Mouse (Mus musculus) G1E (cell line): ENCODE results near the gene Ppme1.

ENCODE experiments used
- CTCF ChIP-seq: IDR thresholded peaks from 2 replicates; pipeline ENCODE4 v1.5.1; 2012; ENCODE audit warnings: low read depth, low read length, inconsistent platforms, mixed read lengths
- GATA1 ChIP-seq: IDR thresholded peaks from 2 replicates; pipeline ENCODE4 v1.6.1; 2012; ENCODE audit warnings: borderline replicate concordance, low read length, inconsistent platforms, mixed read lengths
- GATA2 ChIP-seq: IDR thresholded peaks from 2 replicates; pipeline ENCODE4 v1.6.1; 2012; ENCODE audit warnings: low read depth, low read length, inconsistent platforms, borderline replicate concordance
- POLR2AphosphoS5 ChIP-seq: IDR thresholded peaks from 2 replicates; pipeline ENCODE4 v1.6.1; 2012; ENCODE audit warnings: low read depth, low read length, inconsistent platforms; ENCODE audit not compliant: insufficient replicate concordance
- TAL1 ChIP-seq: conservative IDR thresholded peaks from 2 replicates; pipeline ENCODE4 v1.6.1; 2012; ENCODE audit warnings: low read depth, low read length, inconsistent platforms, mixed read lengths

DNA sequence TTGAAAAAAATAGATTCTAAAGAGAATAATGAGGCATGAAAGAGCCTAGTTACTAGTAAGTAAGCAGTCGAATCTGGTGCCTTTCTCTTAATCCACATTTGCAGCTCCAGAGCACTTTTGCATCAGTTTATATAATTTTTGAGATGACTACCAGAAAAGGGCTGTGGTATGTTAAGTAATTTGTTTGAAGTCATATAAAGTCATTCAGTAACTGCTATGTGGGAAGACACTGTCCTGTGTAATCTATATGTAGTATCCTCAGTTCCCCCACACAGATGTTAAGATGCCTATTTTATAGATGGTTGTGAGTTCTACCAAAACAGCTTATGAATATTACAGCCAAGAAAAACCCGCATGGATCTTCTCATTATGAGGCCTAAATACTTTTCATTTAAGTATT is 6.2 kb upstream of the Ppme1 start:
- no peak for TF ChIP-seq CTCF
- TF ChIP-seq TAL1, result no peak
- TF ChIP-seq GATA1, result no peak
- no peak for TF ChIP-seq POLR2AphosphoS5
- TF ChIP-seq GATA2, result no peak
